Mouse (Mus musculus) lung, postnatal 0 days (tissue): ENCODE results near the gene Msi2. TPM values are rescaled to one million over a fixed set of nuclear protein-coding genes. Genes with fewer than 3 reads are reported as not detected.
A peak's percentile ranks its signal among the peaks of the same experiment; 100 is the strongest.

Experiments used
- ATAC-seq: fragments of 200-750 bp; cut with Nextera tagmentation; 2 replicates; pipeline ENCODE4 v1.8.0; 2017; ENCODE audit warnings: moderate library complexity
- DNase-seq: peaks from one replicate; pipeline ENCODE4 v3.0.0-alpha.2; 2016; ENCODE audit warnings: low spot score
- H3K27ac ChIP-seq: fragments of 300-500 bp; sonication (generic); 2 replicates; pipeline ENCODE4 v1.5.1; 2014; ENCODE audit warnings: antibody characterized with exemption, mild to moderate bottlenecking, low read length, mixed read lengths
- H3K27me3 ChIP-seq: fragments of 300-500 bp; sonication (generic); replicated peaks from 2 replicates; pipeline ENCODE4 v1.6.1; 2014; ENCODE audit warnings: low read length, mixed read lengths; ENCODE audit not compliant: insufficient read depth
- H3K36me3 ChIP-seq: fragments of 300-500 bp; sonication (generic); 2 replicates; pipeline ENCODE4 v1.6.1; 2014; ENCODE audit warnings: low read length, mixed read lengths; ENCODE audit not compliant: insufficient read depth
- H3K4me1 ChIP-seq: fragments of 300-500 bp; sonication (generic); 2 replicates; pipeline ENCODE4 v1.6.1; 2014; ENCODE audit warnings: antibody characterized with exemption, low read depth, low read length, mixed read lengths; ENCODE audit not compliant: insufficient read depth
- H3K4me2 ChIP-seq: fragments of 300-500 bp; sonication (generic); replicated peaks from 2 replicates; pipeline ENCODE4 v1.6.1; 2014; ENCODE audit warnings: low read depth, mild to moderate bottlenecking, low read length, moderate library complexity, mixed read lengths
- H3K4me3 ChIP-seq: fragments of 300-500 bp; sonication (generic); 2 replicates; pipeline ENCODE4 v1.5.1; 2014; ENCODE audit warnings: low read depth, low read length
- H3K9ac ChIP-seq: fragments of 300-500 bp; sonication (generic); replicated peaks from 2 replicates; pipeline ENCODE4 v1.6.1; 2014; ENCODE audit warnings: low read depth, mild to moderate bottlenecking
- H3K9me3 ChIP-seq: fragments of 300-500 bp; sonication (generic); 2 replicates; pipeline ENCODE4 v1.6.1; 2016; ENCODE audit warnings: low read length, mixed read lengths
- CTCF ChIP-seq: IDR thresholded peaks from 2 replicates; pipeline ENCODE4 v1.5.1; 2016; ENCODE audit warnings: antibody characterized with exemption, mild to moderate bottlenecking
- EP300 ChIP-seq: IDR thresholded peaks from 2 replicates; pipeline ENCODE4 v1.6.1; 2016; ENCODE audit warnings: antibody characterized with exemption, mild to moderate bottlenecking, control low read depth
- WGBS: fragments of 180-500 bp; shearing (Covaris S2); extraction: QIAGEN DNeasy Blood & Tissue Kit; methylation state at CpG from one replicate; pipeline ENCODE4 v1.1.7; 2014; 5-methylcytosine and 5-hydroxymethylcytosine counted together
- polyA plus RNA-seq: library from polyadenylated mRNA; unstranded; fragments of >200 nt; fragmentation: Nextera tagmentation; extraction: Ambion mirVana; gene quantifications from 2 replicates; pipeline ENCODE4 v1.2.1, GENCODE M21; 2015

Gene Msi2
- polyA plus RNA-seq, 1 experiment from 2014 or later, result 12.6 TPM

GRCm38 (mm10) chr11:88309059-88309700 is 409.1 kb downstream of the Msi2 start:
- TF ChIP-seq EP300 (no peak), CTCF (no peak)
- H3K9me3 ChIP-seq, result no peaks in the 10 kb centered on the region
- no peak overlapping the region for H3K27ac ChIP-seq
- WGBS, result 71% methylated on average over 10 of the region's 10 CpGs
- no peak overlapping the region for H3K9ac ChIP-seq
- H3K4me2 ChIP-seq, result no peak overlapping the region
- ATAC-seq (no peak), DNase-seq (no peak)
- H3K4me3 ChIP-seq, result no peak overlapping the region
- H3K4me1 ChIP-seq, result no peaks in the 10 kb centered on the region
- H3K36me3 ChIP-seq, result no peaks in the 10 kb centered on the region
- no peaks in the 10 kb centered on the region for H3K27me3 ChIP-seq

GRCm38 (mm10) chr11:88307616-88308543 is 410.4 kb downstream of the Msi2 start:
- Histone ChIP-seq H3K27ac (no peak overlapping the region), H3K9me3 (no peaks in the 10 kb centered on the region), H3K27me3 (no peaks in the 10 kb centered on the region), H3K36me3 (no peaks in the 10 kb centered on the region), H3K4me1 (no peaks in the 10 kb centered on the region), H3K9ac (no peak overlapping the region), H3K4me3 (no peak overlapping the region), H3K4me2 (no peak overlapping the region)
- WGBS, result 82% methylated on average over 14 of the region's 14 CpGs
- ATAC-seq (no peak), DNase-seq (no peak)
- TF ChIP-seq CTCF, result no peak; the same call in 1 of the 2 replicates
- TF ChIP-seq EP300, result no peak

- H3K4me2 ChIP-seq, result no peak overlapping the region
- H3K9me3 ChIP-seq, result no peaks in the 10 kb centered on the region
- no peaks in the 10 kb centered on the region for H3K36me3 ChIP-seq
- H3K9ac ChIP-seq, result no peak overlapping the region
- no peak overlapping the region for H3K4me3 ChIP-seq
- no peaks in the 10 kb centered on the region for H3K27me3 ChIP-seq
- TF ChIP-seq CTCF, result no peak
- 84% methylated on average over 6 of the region's 6 CpGs for WGBS
- ATAC-seq, result no peak
- DNase-seq, result no peak
- H3K27ac ChIP-seq, result no peak overlapping the region
- H3K4me1 ChIP-seq, result no peaks in the 10 kb centered on the region
Observed at GRCm38 (mm10) chr11:88305759-88306158, 412.6 kb downstream of the Msi2 start.

GRCm38 (mm10) chr11:88301619-88302018 is 416.7 kb downstream of the Msi2 start:
- WGBS, result 52% methylated on average over 6 of the region's 6 CpGs
- no peaks in the 10 kb centered on the region for H3K27me3 ChIP-seq
- DNase-seq, result peak; percentile 13
- H3K27ac ChIP-seq, result no peak overlapping the region
- H3K4me3 ChIP-seq, result no peak overlapping the region
- H3K9ac ChIP-seq, result no peak overlapping the region
- ATAC-seq, result no peak
- H3K36me3 ChIP-seq, result no peaks in the 10 kb centered on the region
- H3K4me1 ChIP-seq, result no peaks in the 10 kb centered on the region
- H3K4me2 ChIP-seq, result no peak overlapping the region
- no peak for TF ChIP-seq EP300
- TF ChIP-seq CTCF, result no peak
- H3K9me3 ChIP-seq, result no peaks in the 10 kb centered on the region

- no peaks in the 10 kb centered on the region for H3K4me1 ChIP-seq
- no peak overlapping the region for H3K27ac ChIP-seq
- H3K4me3 ChIP-seq, result no peak overlapping the region
- ATAC-seq (no peak), DNase-seq (no peak)
- no peaks in the 10 kb centered on the region for H3K27me3 ChIP-seq
- H3K9ac ChIP-seq, result no peak overlapping the region
- H3K9me3 ChIP-seq, result no peaks in the 10 kb centered on the region
- no peaks in the 10 kb centered on the region for H3K36me3 ChIP-seq
- TF ChIP-seq EP300 (no peak), CTCF (no peak)
- WGBS, result 58% methylated on average over 4 of the region's 4 CpGs
- H3K4me2 ChIP-seq, result no peak overlapping the region
Observed at GRCm38 (mm10) chr11:88299345-88299744, 419.0 kb downstream of the Msi2 start.

DNA sequence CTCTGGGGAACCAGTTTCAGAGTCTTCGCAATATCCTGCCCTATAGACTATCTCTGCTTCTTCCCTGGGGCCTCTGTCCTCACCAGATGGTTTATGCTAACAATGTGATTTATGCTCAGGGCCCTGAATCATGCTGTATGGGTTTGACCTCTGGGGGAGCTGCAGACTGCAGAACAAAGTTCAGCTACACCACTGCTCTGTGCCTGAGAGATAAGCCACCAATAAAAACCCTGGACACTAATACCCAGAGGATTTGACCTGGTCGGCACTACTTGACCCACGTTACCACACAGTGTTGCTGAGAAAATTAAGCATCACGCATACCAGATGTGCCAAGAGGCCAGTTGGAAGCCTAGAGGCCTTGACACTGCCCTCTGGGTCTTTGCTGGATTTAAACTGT is 420.8 kb downstream of the Msi2 start:
- DNase-seq, result no peak
- Histone ChIP-seq H3K36me3 (no peaks in the 10 kb centered on the region), H3K9me3 (no peaks in the 10 kb centered on the region), H3K4me2 (no peak overlapping the region), H3K9ac (no peak overlapping the region), H3K27ac (no peak overlapping the region), H3K27me3 (peaks cover 6% of the 10 kb centered on the region; the same call in 1 of the 2 replicates), H3K4me1 (no peaks in the 10 kb centered on the region), H3K4me3 (no peak overlapping the region)
- WGBS, result 57% methylated on average over 4 of the region's 4 CpGs
- TF ChIP-seq CTCF (peak; percentile 45), EP300 (no peak)
- no peak for ATAC-seq
